Mouse (Mus musculus) liver, postnatal 0 days (tissue): ENCODE results near the gene Mybpc3. TPM values are rescaled to one million over a fixed set of nuclear protein-coding genes. Genes with fewer than 3 reads are reported as not detected.

ENCODE experiments used
- ATAC-seq: fragments of 200-750 bp; cut with Nextera tagmentation; 2 replicates; pipeline ENCODE4 v1.8.0; 2017; ENCODE audit warnings: mild to moderate bottlenecking, moderate library complexity
- DNase-seq: peaks from one replicate; pipeline ENCODE4 v3.0.0-alpha.2; 2016
- H3K27ac ChIP-seq: fragments of 300-500 bp; sonication (generic); 2 replicates; pipeline ENCODE4 v1.5.1; 2014; ENCODE audit warnings: antibody characterized with exemption, moderate library complexity, mild to moderate bottlenecking, low read depth
- H3K27me3 ChIP-seq: fragments of 300-500 bp; sonication (generic); 2 replicates; pipeline ENCODE4 v1.6.1; 2014; ENCODE audit warnings: low read length, control low read depth, mixed read lengths; ENCODE audit not compliant: insufficient read depth
- H3K36me3 ChIP-seq: fragments of 300-500 bp; sonication (generic); replicated peaks from 2 replicates; pipeline ENCODE4 v1.6.1; 2014; ENCODE audit warnings: mild to moderate bottlenecking, control low read depth, low read length, moderate library complexity, mixed read lengths; ENCODE audit not compliant: insufficient read depth
- H3K4me1 ChIP-seq: fragments of 300-500 bp; sonication (generic); 2 replicates; pipeline ENCODE4 v1.6.1; 2014; ENCODE audit warnings: antibody characterized with exemption, mild to moderate bottlenecking, control low read depth; ENCODE audit not compliant: insufficient read depth
- H3K4me2 ChIP-seq: fragments of 300-500 bp; sonication (generic); 2 replicates; pipeline ENCODE4 v1.6.1; 2014; ENCODE audit warnings: low read depth, mild to moderate bottlenecking, low read length, moderate library complexity, mixed read lengths
- H3K4me3 ChIP-seq: fragments of 300-500 bp; sonication (generic); 2 replicates; pipeline ENCODE4 v1.5.1; 2014; ENCODE audit warnings: low read depth, low read length
- H3K9ac ChIP-seq: fragments of 300-500 bp; sonication (generic); replicated peaks from 2 replicates; pipeline ENCODE4 v1.6.1; 2014; ENCODE audit warnings: mild to moderate bottlenecking, moderate library complexity
- H3K9me3 ChIP-seq: fragments of 300-500 bp; sonication (generic); 2 replicates; pipeline ENCODE4 v1.6.1; 2016; ENCODE audit warnings: mild to moderate bottlenecking, control low read depth, low read length, mixed read lengths
- CTCF ChIP-seq: sonication (generic); IDR thresholded peaks from 2 replicates; pipeline ENCODE4 v1.5.1; 2016; ENCODE audit warnings: antibody characterized with exemption, low read depth
- EP300 ChIP-seq: IDR thresholded peaks from 2 replicates; pipeline ENCODE4 v1.6.1; 2016; ENCODE audit warnings: antibody characterized with exemption, low read depth, mild to moderate bottlenecking
- WGBS: fragments of 180-500 bp; shearing (Covaris S2); extraction: QIAGEN DNeasy Blood & Tissue Kit; methylation state at CpG from one replicate; pipeline ENCODE4 v1.1.7; 2014; ENCODE audit not compliant: insufficient replicate concordance; 5-methylcytosine and 5-hydroxymethylcytosine counted together
- polyA plus RNA-seq: library from polyadenylated mRNA; unstranded; fragments of >200 nt; fragmentation: Nextera tagmentation; extraction: Ambion mirVana; gene quantifications from 2 replicates; pipeline ENCODE4 v1.2.1, GENCODE M21; 2015

The Mybpc3 gene
- polyA plus RNA-seq = 0.04 TPM in 2 replicates

DNA sequence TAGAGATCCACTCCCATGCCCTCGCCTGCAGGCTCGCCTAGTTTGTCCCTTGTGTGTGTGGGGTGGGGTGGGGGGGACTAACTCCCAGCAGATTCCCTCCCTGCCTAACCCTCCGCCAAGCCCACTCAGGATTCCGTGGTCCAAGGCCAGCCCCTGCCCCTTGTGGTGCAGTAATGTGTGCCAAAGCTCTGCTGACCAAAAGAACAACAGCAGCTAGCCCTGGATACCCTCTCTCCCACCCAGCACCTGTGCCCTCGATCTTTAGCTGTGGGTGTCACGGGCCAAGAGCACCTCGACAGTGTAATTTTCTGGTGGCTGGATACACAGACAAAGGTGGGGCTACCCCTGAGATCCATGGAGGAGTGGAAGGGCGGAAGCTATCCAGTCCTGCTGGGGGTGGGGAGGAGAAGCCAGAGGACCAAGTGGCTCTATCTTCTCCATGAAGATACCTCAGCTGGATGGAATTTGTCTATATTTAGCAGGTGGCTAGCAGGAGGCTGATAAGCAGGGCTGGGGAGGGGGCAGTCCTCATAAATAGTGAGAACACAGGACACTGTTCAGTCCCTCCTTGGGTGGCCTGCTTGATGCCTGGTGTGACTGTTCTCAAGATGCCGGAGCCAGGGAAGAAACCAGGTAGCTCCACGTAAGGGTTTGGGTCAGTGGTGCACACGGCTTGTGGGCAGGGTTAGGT lies at the start of gene Mybpc3:
Mybpc3 (plus strand) TSS at position 560 of the 691 bp plus-strand sequence.
- no peak for ATAC-seq
- WGBS = 71% methylated on average over 11 of the region's 11 CpGs
- peaks cover 4% of the 10 kb centered on the region for H3K4me1 ChIP-seq
- H3K27me3 ChIP-seq = no peaks in the 10 kb centered on the region
- no peak for DNase-seq
- H3K27ac ChIP-seq = no peak within 1 kb of the TSS
- H3K36me3 ChIP-seq = 0 out of 2 replicates have a peak, but pooled peaks cover 2% of the 10 kb centered on the region
- H3K9ac ChIP-seq = no peak within 1 kb of the TSS
- no peak within 1 kb of the TSS for H3K4me2 ChIP-seq
- H3K4me3 ChIP-seq = no peak within 1 kb of the TSS
- no peaks in the 10 kb centered on the region for H3K9me3 ChIP-seq
- TF ChIP-seq CTCF (no peak), EP300 (no peak)

DNA sequence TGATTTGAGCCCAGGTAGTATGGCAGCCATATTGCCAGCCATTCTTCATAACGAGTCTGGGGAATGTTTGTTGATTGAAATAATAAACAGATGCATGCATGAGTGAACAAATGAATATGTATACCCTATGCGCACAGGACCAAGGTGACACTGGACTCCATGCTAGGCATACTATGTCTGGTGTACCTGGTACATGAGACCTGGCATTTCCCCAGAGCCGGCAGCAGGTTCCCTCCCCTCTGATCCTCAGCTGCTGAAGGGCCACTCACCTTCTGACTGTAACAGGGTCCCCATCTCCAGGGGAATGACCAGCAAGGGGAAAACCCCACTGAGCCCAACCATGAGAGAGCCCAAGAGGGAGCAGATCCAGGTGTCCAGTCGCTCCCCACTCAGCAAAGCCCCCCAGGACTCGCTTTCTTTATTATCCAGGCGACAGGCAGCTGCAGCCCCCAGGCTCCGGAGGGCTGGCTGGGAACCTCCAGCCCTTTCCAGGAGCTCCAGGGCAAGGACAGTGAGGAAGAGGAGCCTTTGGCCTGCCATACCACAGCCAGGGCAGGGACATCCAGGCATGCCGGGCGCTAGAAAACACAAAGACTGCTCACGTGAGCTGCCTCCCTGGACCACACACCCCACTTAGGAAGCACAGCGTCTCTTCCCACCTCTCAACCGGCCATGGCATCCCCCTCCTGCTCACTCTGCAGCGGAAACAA lies 49.6 kb upstream of the Mybpc3 start:
- H3K9me3 ChIP-seq = no peaks in the 10 kb centered on the region
- TF ChIP-seq CTCF = no peak
- no peak for TF ChIP-seq EP300
- no peaks in the 10 kb centered on the region for H3K27me3 ChIP-seq
- H3K27ac ChIP-seq = no peak overlapping the region
- H3K36me3 ChIP-seq = peaks cover 15% of the 10 kb centered on the region
- H3K4me2 ChIP-seq = peak overlapping the region; percentile 86; the same call in 1 of the 2 replicates
- H3K4me1 ChIP-seq = peaks cover 22% of the 10 kb centered on the region
- no peak overlapping the region for H3K4me3 ChIP-seq
- ATAC-seq = no peak
- DNase-seq = no peak
- H3K9ac ChIP-seq = no peak overlapping the region
- 77% methylated on average over 13 of the region's 13 CpGs for WGBS

DNA sequence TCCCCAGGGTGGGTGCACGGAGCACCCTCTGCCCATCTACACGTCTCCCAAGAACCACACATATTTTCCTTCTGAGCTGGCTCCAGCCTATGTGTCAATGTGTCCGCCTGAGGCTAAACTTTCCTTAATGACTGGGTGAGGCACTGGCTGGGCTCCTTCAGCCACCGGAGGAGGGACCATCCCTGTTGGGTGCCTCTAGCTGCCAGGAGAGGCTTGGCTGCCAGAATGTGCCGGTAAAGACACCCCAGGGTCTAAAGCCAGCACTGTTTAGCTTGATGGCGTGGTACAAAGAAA lies 49.1 kb upstream of the Mybpc3 start:
- peaks cover 22% of the 10 kb centered on the region for H3K4me1 ChIP-seq
- no peak overlapping the region for H3K27ac ChIP-seq
- no peak for ATAC-seq
- H3K9ac ChIP-seq = peak overlapping the region; percentile 79; the same call in 1 of the 2 replicates
- DNase-seq = no peak
- peak overlapping the region; percentile 86 for H3K4me2 ChIP-seq
- no peak overlapping the region for H3K4me3 ChIP-seq
- H3K9me3 ChIP-seq = no peaks in the 10 kb centered on the region
- WGBS = 74% methylated on average over 6 of the region's 6 CpGs
- TF ChIP-seq CTCF (no peak), EP300 (no peak)
- peaks cover 13% of the 10 kb centered on the region for H3K36me3 ChIP-seq
- no peaks in the 10 kb centered on the region for H3K27me3 ChIP-seq

DNA sequence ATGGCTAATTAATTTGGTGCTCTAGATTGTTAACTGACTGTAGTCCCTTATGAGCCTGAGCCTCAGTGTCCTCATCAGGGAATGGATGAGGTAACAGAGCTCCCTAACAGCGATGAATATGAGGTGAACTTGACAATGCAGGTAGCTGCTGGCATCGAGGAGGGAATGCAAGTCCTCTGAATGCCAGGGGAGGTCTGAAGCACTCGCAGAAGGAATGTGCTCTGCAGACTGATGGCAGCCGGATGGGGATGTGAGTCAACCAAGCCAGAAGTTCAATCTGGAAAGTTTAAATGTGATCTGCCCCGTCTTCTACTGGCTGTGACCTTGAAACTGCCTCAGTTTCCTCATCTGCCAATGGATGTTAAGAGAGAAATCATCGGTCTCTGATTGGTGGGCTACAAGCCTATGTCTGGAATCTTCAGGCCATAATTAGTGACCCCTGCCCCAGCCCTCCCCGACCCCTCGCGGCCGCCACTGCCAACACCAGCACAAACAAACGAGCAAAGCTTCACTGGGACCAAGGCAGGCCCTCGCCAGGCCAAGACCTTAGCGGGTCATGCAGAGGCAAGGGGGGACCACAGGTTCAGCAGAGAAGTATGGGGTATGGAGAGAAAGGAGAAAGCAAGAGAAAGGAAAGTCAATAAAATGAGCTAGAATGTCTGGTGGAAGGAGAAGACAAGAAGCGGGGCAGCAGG lies 48.5 kb upstream of the Mybpc3 start:
- peak overlapping the region; percentile 76 for H3K4me3 ChIP-seq
- 11% methylated on average over 14 of the region's 14 CpGs for WGBS
- peaks cover 7% of the 10 kb centered on the region for H3K36me3 ChIP-seq
- H3K9me3 ChIP-seq = no peaks in the 10 kb centered on the region
- H3K27ac ChIP-seq = peak overlapping the region; percentile 78
- ATAC-seq (no peak), DNase-seq (peak; percentile 45)
- H3K27me3 ChIP-seq = no peaks in the 10 kb centered on the region
- TF ChIP-seq CTCF = no peak
- no peak for TF ChIP-seq EP300
- H3K9ac ChIP-seq = peak overlapping the region; percentile 79
- H3K4me2 ChIP-seq = peak overlapping the region; percentile 86
- peaks cover 22% of the 10 kb centered on the region for H3K4me1 ChIP-seq

DNA sequence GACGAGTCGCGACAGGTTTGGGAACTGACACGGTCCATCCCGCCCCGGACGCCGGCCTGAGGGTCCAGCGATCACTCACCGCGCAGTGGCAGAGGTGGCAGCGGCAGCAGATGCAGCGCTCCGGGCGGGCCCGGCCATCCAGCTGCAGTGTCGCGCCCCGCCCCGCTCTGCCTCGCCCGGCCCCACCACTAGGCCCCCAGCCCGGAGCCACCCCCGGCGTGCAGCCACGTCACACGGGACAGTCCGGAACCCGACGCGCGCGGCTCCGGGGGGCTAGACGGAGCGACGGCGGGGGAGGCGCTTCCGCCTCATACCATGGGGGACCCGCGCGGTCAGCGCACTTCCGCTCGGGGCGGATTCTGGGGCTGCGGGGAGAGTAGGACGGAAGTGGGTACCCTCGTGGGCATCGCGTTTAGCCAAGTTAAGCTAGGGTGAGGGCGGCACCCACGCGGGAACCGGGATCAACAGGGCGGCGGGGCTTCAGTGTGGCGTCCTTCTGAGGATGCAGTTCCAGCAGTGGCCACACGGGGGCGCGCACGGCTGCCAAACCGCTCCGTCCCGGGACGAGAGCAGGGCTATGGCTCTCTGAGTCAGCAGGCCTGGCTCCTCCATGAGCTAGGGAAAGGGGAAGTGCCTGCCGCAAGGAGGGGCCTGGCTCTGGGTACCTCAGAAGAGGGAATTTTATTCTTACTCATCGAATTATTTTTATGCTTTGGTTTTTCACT lies 47.7 kb upstream of the Mybpc3 start, which contains the start of gene Slc39a13:
Slc39a13 (minus strand) TSS at position 342 of the 725 bp plus-strand sequence.
- Histone ChIP-seq H3K36me3 (no peaks in the 10 kb centered on the region; the same call in 1 of the 2 replicates), H3K9me3 (no peaks in the 10 kb centered on the region), H3K4me2 (peak within 1 kb of the TSS; percentile 86), H3K27ac (peak within 1 kb of the TSS; percentile 78), H3K9ac (peak within 1 kb of the TSS; percentile 79), H3K27me3 (no peaks in the 10 kb centered on the region), H3K4me1 (peaks cover 22% of the 10 kb centered on the region), H3K4me3 (peak within 1 kb of the TSS; percentile 76)
- peak; percentile 95 for DNase-seq
- peak; percentile 96 for ATAC-seq
- peak; percentile 100 for TF ChIP-seq CTCF
- 0 out of 2 replicates have a peak, but pooled peaks have one; percentile 23 for TF ChIP-seq EP300
- WGBS = 1% methylated on average over 49 of the region's 69 CpGs
